Comparison of ENCODE assay signal across 9 mouse cellular contexts in genomic region chr8:94999956-95000355, GRCm38 (mm10). TPM values are rescaled to one million over a fixed set of nuclear protein-coding genes. Genes with fewer than 3 reads are reported as not detected.
DNase-seq lines count a peak whose midpoint lies in the region; ATAC-seq lines count a peak whose summit lies in the region.
"Had no signal": no experiment of that assay in that cellular context is flagged by ENCODE, and none has a peak within 500 bp of the region (broad histone marks: within the 10 kb centered on the region; RNA-seq: fewer than 3 reads in every experiment).

No protein-coding gene starts in this region.

- peaks cover 69% of the 10 kb centered on the region for H3K4me1 ChIP-seq in midbrain, embryonic 15.5 days

- peaks cover 20% of the 10 kb centered on the region for H3K36me3 ChIP-seq in midbrain, embryonic 15.5 days (replicated peaks)
- H3K36me3 ChIP-seq: limb, embryonic 12.5 days had no signal

- H3K27me3 ChIP-seq in midbrain, embryonic 15.5 days (replicated peaks): no peaks in the 10 kb centered on the region
- H3K27me3 ChIP-seq: limb, embryonic 12.5 days had no signal

- no peak for ATAC-seq in midbrain, embryonic 15.5 days (replicated peaks)

- peak; percentile 66 to 76 for DNase-seq in adrenal gland, adult (ENCODE audit: inconsistent age in 2 of 2, low spot score in 1 of 2)
- no peak for DNase-seq in adrenal gland, adult 2 months
- peak; percentile 76 to 86 for DNase-seq in heart, adult 9 months (ENCODE audit: low spot score in 2 of 2)
- peak; percentile 71 for DNase-seq in kidney, postnatal 14 days
- DNase-seq in spleen, postnatal 36 days (ENCODE audit: low spot score in 2 of 2): no peak
- no peak for DNase-seq in cerebellum, adult 11-12 months
- DNase-seq in embryo, embryonic 9.5 days (ENCODE audit: extremely low spot score): no peak

- H3K4me3 ChIP-seq in midbrain, embryonic 15.5 days: peak overlapping the region; percentile 21
- H3K4me3 ChIP-seq: limb, embryonic 12.5 days had no signal

- H3K9ac ChIP-seq in midbrain, embryonic 15.5 days: peak overlapping the region; percentile 25; the same call in 1 of the 2 replicates
- H3K9ac ChIP-seq: limb, embryonic 12.5 days had no signal

- 20% methylated on average over 6 of the region's 6 CpGs for WGBS in midbrain, embryonic 15.5 days

- H3K27ac ChIP-seq in midbrain, embryonic 15.5 days: peak overlapping the region; percentile 95

- H3K4me2 ChIP-seq in midbrain, embryonic 15.5 days: peak overlapping the region; percentile 62
- H3K4me2 ChIP-seq: limb, embryonic 12.5 days had no signal

- H3K9me3 ChIP-seq in midbrain, embryonic 15.5 days: no peaks in the 10 kb centered on the region
- H3K9me3 ChIP-seq: limb, embryonic 12.5 days had no signal

RNA-seq across cellular contexts. Expression of gene Adgrg3, which starts 17.5 kb away (rescaled TPM):
- total RNA-seq in adrenal gland, adult 2 months (2021): 1 to 10 TPM; 2.0 to 2.8 TPM
- 9.1 and 11.2 TPM in 2 replicates for polyA plus RNA-seq in adrenal gland, adult 2 months (2012; rRNA removed)
- polyA plus RNA-seq in midbrain, embryonic 15.5 days (2015; fragmentation: Nextera tagmentation; extraction: Ambion mirVana): 0.88 and 1.3 TPM in 2 replicates

RNA-seq across cellular contexts. Expression of gene Adgrg1, which starts 25.4 kb away (rescaled TPM):
- total RNA-seq in adrenal gland, adult 2 months (2021): 10 to 100 TPM; 17.3 to 24.3 TPM
- polyA plus RNA-seq in adrenal gland, adult 2 months (2012; rRNA removed): 40.2 and 56.5 TPM in 2 replicates
- 147 and 156 TPM in 2 replicates for polyA plus RNA-seq in midbrain, embryonic 15.5 days (2015; fragmentation: Nextera tagmentation; extraction: Ambion mirVana)

RNA-seq across cellular contexts. Expression of gene Drc7, which starts 54.9 kb away (rescaled TPM):
- not detected for total RNA-seq in adrenal gland, adult 2 months (2021)
- not detected in 2 replicates for polyA plus RNA-seq in adrenal gland, adult 2 months (2012; rRNA removed)
- 1.5 and 1.9 TPM in 2 replicates for polyA plus RNA-seq in midbrain, embryonic 15.5 days (2015; fragmentation: Nextera tagmentation; extraction: Ambion mirVana)
- polyA plus RNA-seq: limb, embryonic 12.5 days had no signal

Comparison
In these comparisons a context has a peak if more than half of its experiments do, and no peak if none do; other contexts are left out.
1. DNase-seq: peak in adrenal gland, adult (2 of 2), heart, adult 9 months (2 of 2) and kidney, postnatal 14 days (single experiment); none in adrenal gland, adult 2 months (single experiment), spleen, postnatal 36 days (0 of 2), cerebellum, adult 11-12 months (single experiment) and embryo, embryonic 9.5 days (single experiment).